Comparison of ENCODE assay signal across 35 mouse cellular contexts in the genomic region with DNA sequence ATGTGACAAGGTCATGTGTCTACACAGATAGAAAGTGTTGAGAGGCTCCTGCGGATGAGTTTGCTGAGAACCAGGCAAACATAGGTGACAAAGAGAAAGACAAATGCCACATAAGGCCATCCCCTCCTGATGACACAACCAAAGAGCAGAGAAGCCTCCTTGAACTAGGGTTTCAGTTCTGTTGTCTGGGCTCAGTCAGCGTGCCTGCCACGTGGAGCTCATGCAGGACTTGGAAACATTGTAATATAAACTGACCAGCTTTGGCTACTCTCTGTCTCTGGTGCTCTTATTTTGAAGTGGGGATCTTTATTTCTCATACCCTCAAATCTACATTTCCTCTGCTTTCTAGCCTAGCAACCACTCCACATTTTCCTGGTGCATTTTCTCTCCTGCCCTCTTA. TPM values are rescaled to one million over a fixed set of nuclear protein-coding genes. Genes with fewer than 3 reads are reported as not detected.
"Had no signal": no experiment of that assay in that cellular context is flagged by ENCODE, and none has a peak within 500 bp of the region (broad histone marks: within the 10 kb centered on the region; RNA-seq: fewer than 3 reads in every experiment).

No protein-coding gene starts in this region.

- H3K36me3 ChIP-seq: heart, embryonic 10.5 days; heart, embryonic 12.5 days; heart, embryonic 13.5 days; heart, embryonic 15.5 days; hindbrain, embryonic 10.5 days; hindbrain, embryonic 12.5 days; hindbrain, embryonic 13.5 days; hindbrain, embryonic 15.5 days; intestine, embryonic 15.5 days; kidney, embryonic 15.5 days had no signal

- H3K9me3 ChIP-seq: heart, embryonic 10.5 days; heart, embryonic 12.5 days; heart, embryonic 13.5 days; heart, embryonic 15.5 days; hindbrain, embryonic 10.5 days; hindbrain, embryonic 12.5 days; hindbrain, embryonic 13.5 days; hindbrain, embryonic 15.5 days; intestine, embryonic 15.5 days; kidney, embryonic 15.5 days had no signal

- H3K27ac ChIP-seq: heart, embryonic 10.5 days; heart, embryonic 13.5 days; heart, embryonic 15.5 days; hindbrain, embryonic 10.5 days; hindbrain, embryonic 12.5 days; hindbrain, embryonic 13.5 days; hindbrain, embryonic 14.5 days; hindbrain, embryonic 15.5 days; hindbrain, postnatal 0 days; intestine, embryonic 15.5 days; kidney, embryonic 15.5 days; kidney, postnatal 0 days; layer of hippocampus, adult 2 months had no signal

- ATAC-seq: hindbrain, embryonic 16.5 days; hindbrain, postnatal 0 days; inflammation-experienced regulatory T-cells, adult 6 months; intestine, embryonic 15.5 days; intestine, embryonic 16.5 days; intestine, postnatal 0 days had no signal

- DNase-seq: heart, postnatal 10 days; heart, postnatal 14 days; heart, postnatal 36 days; heart, postnatal 4 days; kidney, adult 11 months; kidney, adult 18-20 months; kidney, adult 2 months; kidney, adult 8-10 months; kidney, adult 9 months; kidney, postnatal 10 days; kidney, postnatal 14 days; kidney, postnatal 36 days; kidney, postnatal 4 days; layer of hippocampus, adult 9-11 months; layer of hippocampus, postnatal 36 days had no signal

- H3K4me3 ChIP-seq: heart, embryonic 10.5 days; heart, embryonic 12.5 days; heart, embryonic 13.5 days; heart, embryonic 15.5 days; hindbrain, embryonic 10.5 days; hindbrain, embryonic 12.5 days; hindbrain, embryonic 13.5 days; hindbrain, embryonic 15.5 days; intestine, embryonic 15.5 days; kidney, embryonic 15.5 days; layer of hippocampus, adult 2 months had no signal

- H3K9ac ChIP-seq: heart, embryonic 12.5 days; heart, embryonic 13.5 days; heart, embryonic 15.5 days; hindbrain, embryonic 12.5 days; hindbrain, embryonic 13.5 days; hindbrain, embryonic 14.5 days; hindbrain, embryonic 15.5 days; intestine, embryonic 15.5 days; kidney, embryonic 15.5 days had no signal

- H3K4me2 ChIP-seq: heart, embryonic 11.5 days; heart, embryonic 12.5 days; heart, embryonic 13.5 days; heart, embryonic 15.5 days; hindbrain, embryonic 12.5 days; hindbrain, embryonic 13.5 days; hindbrain, embryonic 14.5 days; hindbrain, embryonic 15.5 days; intestine, embryonic 15.5 days; kidney, embryonic 15.5 days had no signal

- H3K27me3 ChIP-seq: heart, embryonic 12.5 days; hindbrain, embryonic 15.5 days had no signal

RNA-seq across cellular contexts. Expression of gene Amotl1, which starts 8.6 kb away (rescaled TPM):
- total RNA-seq: hematopoietic stem cell, adult 5-6 weeks had no signal
